Mouse (Mus musculus) E14TG2a.4 (cell line): ENCODE data around the gene Camk2g.

Experiments used
- H3K27me3 ChIP-seq: 2 replicates; pipeline ENCODE4 v1.6.1; 2014; ENCODE audit warnings: low read length, control low read depth; ENCODE audit not compliant: insufficient read depth
- H3K36me3 ChIP-seq: 2 replicates; pipeline ENCODE4 v1.6.1; 2014; ENCODE audit warnings: low read length, control low read depth; ENCODE audit not compliant: insufficient read depth
- H3K4me1 ChIP-seq: replicated peaks from 2 replicates; pipeline ENCODE4 v1.6.1; 2014; ENCODE audit warnings: low read depth, low read length, control low read depth
- H3K4me3 ChIP-seq: replicated peaks from 2 replicates; pipeline ENCODE4 v1.5.1; 2014; ENCODE audit warnings: mild to moderate bottlenecking, low read length
- H3K9me3 ChIP-seq: 2 replicates; pipeline ENCODE4 v1.6.1; 2014; ENCODE audit warnings: low read length, control low read depth
- CTCF ChIP-seq: conservative IDR thresholded peaks from 2 replicates; pipeline ENCODE4 v1.5.1; 2014; ENCODE audit warnings: low read length
- NANOG ChIP-seq: IDR thresholded peaks from 2 replicates; pipeline ENCODE4 v1.6.1; 2014; ENCODE audit warnings: borderline replicate concordance, low read length, mixed read lengths
- POU5F1 ChIP-seq: IDR thresholded peaks from 2 replicates; pipeline ENCODE4 v1.6.1; 2014; ENCODE audit warnings: low read length, borderline replicate concordance

Camk2g gene

GRCm38 (mm10) chr14:20831915-20832314, 38.0 kb upstream of the Camk2g start:
- Histone ChIP-seq H3K9me3 (no peaks in the 10 kb centered on the region), H3K27me3 (peaks cover 33% of the 10 kb centered on the region), H3K4me1 (peaks cover 9% of the 10 kb centered on the region), H3K36me3 (no peaks in the 10 kb centered on the region), H3K4me3 (no peak overlapping the region)
- TF ChIP-seq NANOG: no peak
- no peak for TF ChIP-seq POU5F1
- TF ChIP-seq CTCF: no peak

- TF ChIP-seq POU5F1 (no peak), CTCF (no peak), NANOG (no peak)
- H3K9me3 ChIP-seq: no peaks in the 10 kb centered on the region
Measured at GRCm38 (mm10) chr14:20831141-20831910, 37.4 kb upstream of the Camk2g start.

GRCm38 (mm10) chr14:20829523-20830366, 35.9 kb upstream of the Camk2g start:
- no peak overlapping the region for H3K4me3 ChIP-seq
- H3K27me3 ChIP-seq: peaks cover 16% of the 10 kb centered on the region
- no peaks in the 10 kb centered on the region for H3K9me3 ChIP-seq
- TF ChIP-seq CTCF (no peak), NANOG (no peak), POU5F1 (no peak)
- no peaks in the 10 kb centered on the region for H3K4me1 ChIP-seq
- H3K36me3 ChIP-seq: no peaks in the 10 kb centered on the region

More at GRCm38 (mm10) chr14:20831141-20831910, 37.4 kb upstream of the Camk2g start:
- Histone ChIP-seq H3K27me3 (peaks cover 28% of the 10 kb centered on the region), H3K36me3 (no peaks in the 10 kb centered on the region), H3K4me3 (no peak overlapping the region), H3K4me1 (peaks cover 4% of the 10 kb centered on the region; the same call in 1 of the 2 replicates)

GRCm38 (mm10) chr14:20828524-20828923, 34.6 kb upstream of the Camk2g start:
- TF ChIP-seq POU5F1 (no peak), CTCF (no peak), NANOG (no peak)
- Histone ChIP-seq H3K36me3 (no peaks in the 10 kb centered on the region), H3K9me3 (no peaks in the 10 kb centered on the region), H3K27me3 (peaks cover 7% of the 10 kb centered on the region), H3K4me1 (no peaks in the 10 kb centered on the region), H3K4me3 (no peak overlapping the region)

DNA sequence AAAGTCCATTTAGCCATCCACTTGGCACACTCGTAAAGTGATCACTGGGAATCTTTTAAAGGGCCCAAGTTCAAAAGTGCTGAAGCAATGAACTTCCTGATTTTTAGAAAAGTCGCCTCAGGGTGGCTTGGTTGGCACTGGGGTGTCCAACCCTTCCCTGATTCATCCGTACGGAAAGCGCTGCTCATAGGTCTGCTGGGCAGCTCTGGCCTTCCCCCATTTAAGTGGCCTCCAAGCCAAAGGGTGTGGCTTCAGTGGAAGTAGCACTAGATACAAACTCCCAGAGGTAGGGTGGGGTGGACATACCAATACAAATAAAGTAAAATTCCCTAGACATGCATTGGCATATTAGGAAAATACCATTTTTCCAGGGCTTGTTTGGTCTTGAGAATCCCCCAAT, 33.6 kb upstream of the Camk2g start:
- Histone ChIP-seq H3K9me3 (no peaks in the 10 kb centered on the region), H3K4me3 (no peak overlapping the region), H3K36me3 (no peaks in the 10 kb centered on the region), H3K4me1 (no peaks in the 10 kb centered on the region), H3K27me3 (peaks cover 7% of the 10 kb centered on the region)
- TF ChIP-seq CTCF (no peak), NANOG (no peak), POU5F1 (no peak)

DNA sequence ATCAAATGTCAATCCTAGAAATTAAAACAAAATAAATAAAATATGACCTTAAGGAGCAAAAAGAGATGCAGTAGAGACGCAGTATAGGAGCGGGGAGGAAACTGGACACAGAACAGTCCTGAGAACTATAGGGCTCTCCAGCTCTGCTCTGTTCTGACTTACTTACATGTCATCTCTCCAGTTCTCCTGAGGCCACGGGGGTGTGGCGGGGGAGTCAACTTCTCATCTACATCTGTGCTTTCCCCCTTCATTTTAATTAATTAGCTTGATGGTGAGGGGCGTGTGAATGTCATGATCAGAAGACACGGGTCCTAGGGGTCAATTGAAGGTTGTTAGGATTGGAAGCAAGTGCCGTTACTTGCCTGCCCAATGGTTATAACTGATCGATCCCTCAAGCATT, 33.2 kb upstream of the Camk2g start:
- no peak for TF ChIP-seq CTCF
- no peak for TF ChIP-seq POU5F1
- no peak for TF ChIP-seq NANOG
- peaks cover 5% of the 10 kb centered on the region for H3K27me3 ChIP-seq
- H3K36me3 ChIP-seq: no peaks in the 10 kb centered on the region
- no peak overlapping the region for H3K4me3 ChIP-seq
- H3K9me3 ChIP-seq: no peaks in the 10 kb centered on the region
- H3K4me1 ChIP-seq: no peaks in the 10 kb centered on the region

DNA sequence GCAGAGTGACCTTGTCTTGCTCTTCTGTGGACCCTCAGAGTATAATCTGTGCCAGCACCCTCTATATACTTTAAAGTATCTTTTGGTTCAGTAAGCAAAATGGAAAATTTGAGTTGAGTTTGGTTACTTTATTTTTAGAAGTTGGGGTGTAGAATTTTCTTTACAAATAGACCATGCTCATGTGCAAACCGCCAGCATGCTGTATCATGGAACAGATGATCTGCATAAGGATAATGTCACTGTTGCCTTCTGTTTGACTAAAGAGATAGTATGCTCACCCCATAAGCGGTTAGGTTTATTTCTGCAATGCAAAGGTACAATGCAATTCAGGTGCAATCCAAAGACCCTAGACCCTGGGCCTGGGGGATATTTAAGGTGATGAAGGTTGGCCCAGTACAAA, 31.6 kb upstream of the Camk2g start:
- H3K4me1 ChIP-seq: no peaks in the 10 kb centered on the region
- peaks cover 4% of the 10 kb centered on the region; the same call in 1 of the 2 replicates for H3K27me3 ChIP-seq
- H3K9me3 ChIP-seq: no peaks in the 10 kb centered on the region
- no peak overlapping the region for H3K4me3 ChIP-seq
- H3K36me3 ChIP-seq: no peaks in the 10 kb centered on the region
- no peak for TF ChIP-seq POU5F1
- no peak for TF ChIP-seq NANOG
- no peak for TF ChIP-seq CTCF

DNA sequence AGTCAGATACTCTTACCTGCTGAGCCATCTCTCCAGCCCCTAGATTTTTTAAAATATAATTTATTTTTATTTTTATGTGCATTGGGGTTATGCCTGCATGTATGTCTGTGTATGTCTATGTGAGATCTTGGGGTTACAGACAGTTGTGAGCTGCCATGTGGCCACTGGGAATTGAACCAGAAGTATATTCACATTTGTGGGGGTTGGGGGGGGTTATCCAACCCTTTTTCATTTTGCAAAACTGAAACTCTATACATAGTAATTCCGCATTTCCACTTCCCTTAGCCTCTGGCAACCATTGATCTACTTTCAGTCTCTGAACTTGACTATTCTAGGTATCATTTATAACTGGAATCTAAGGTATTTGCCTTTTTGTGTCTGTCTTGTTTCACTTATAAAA, 30.6 kb upstream of the Camk2g start:
- Histone ChIP-seq H3K27me3 (peaks cover 4% of the 10 kb centered on the region; the same call in 1 of the 2 replicates), H3K36me3 (no peaks in the 10 kb centered on the region), H3K4me1 (no peaks in the 10 kb centered on the region), H3K9me3 (no peaks in the 10 kb centered on the region), H3K4me3 (no peak overlapping the region)
- TF ChIP-seq POU5F1: no peak
- TF ChIP-seq CTCF: no peak
- no peak for TF ChIP-seq NANOG
